Mouse (Mus musculus): ENCODE measurements around the gene Chd3. TPM values are rescaled to one million over a fixed set of nuclear protein-coding genes. Genes with fewer than 3 reads are reported as not detected.
A peak's percentile ranks its signal among the peaks of the same experiment; 100 is the strongest.

The Chd3 gene
- polyA plus RNA-seq, 2 experiments: 2.4 to 13.7 TPM

DNA sequence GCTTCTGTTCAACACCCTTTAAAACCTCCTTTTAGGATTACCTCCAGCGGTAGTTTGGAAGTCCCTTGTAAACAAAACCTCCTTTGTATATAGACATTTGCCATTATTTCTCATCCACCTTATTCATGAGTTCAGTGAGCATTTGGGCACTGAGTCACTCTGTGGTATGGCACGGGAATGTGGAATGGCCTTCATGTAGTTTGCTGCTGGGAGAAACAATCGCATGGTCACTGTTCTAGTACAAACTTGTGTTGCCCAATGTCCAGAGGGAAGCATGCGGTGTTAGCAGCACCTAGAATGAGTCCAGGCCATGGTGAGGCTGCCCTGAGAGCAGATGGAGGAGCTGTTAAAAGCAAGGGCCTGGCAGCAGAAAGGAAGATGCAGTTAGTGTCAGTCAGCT is 34.4 kb downstream of the Chd3 start:
- Histone ChIP-seq H3K27ac (no peak overlapping the region), H3K4me1 (replicated peaks; ENCODE audit: control insufficient read depth in 2 of 2, insufficient read depth in 2 of 2, low read length in 1 of 2) (peaks cover 11 to 28% of the 10 kb centered on the region in 2 experiments), H3K4me2 (ENCODE audit: low read depth) (no peak overlapping the region), H3K36me3 (replicated peaks; ENCODE audit: control insufficient read depth, insufficient read depth, low read depth) (no peaks in the 10 kb centered on the region), H3K27me3 (ENCODE audit: control insufficient read depth, insufficient read depth, low read length) (peaks cover 17% of the 10 kb centered on the region), H3K9me3 (ENCODE audit: control insufficient read depth, low read length) (no peaks in the 10 kb centered on the region), H3K4me3 (ENCODE audit: insufficient read depth in 1 of 2, low read depth in 2 of 2, low read length in 2 of 2) (no peak overlapping the region), H3K9ac (replicated peaks) (no peak overlapping the region)
- TF ChIP-seq CTCF (IDR thresholded peaks at IDR 0.05; ENCODE audit: low read depth) (no peak), EP300 (IDR thresholded peaks at IDR 0.05; ENCODE audit: low read depth) (no peak)
- no peak for DNase-seq (ENCODE audit: low read depth in 3 of 3, low spot score in 3 of 3)
- no peak for ATAC-seq (ENCODE audit: insufficient read depth)
- 69% methylated on average over 4 of the region's 4 CpGs for WGBS (ENCODE audit: insufficient replicate concordance)

DNA sequence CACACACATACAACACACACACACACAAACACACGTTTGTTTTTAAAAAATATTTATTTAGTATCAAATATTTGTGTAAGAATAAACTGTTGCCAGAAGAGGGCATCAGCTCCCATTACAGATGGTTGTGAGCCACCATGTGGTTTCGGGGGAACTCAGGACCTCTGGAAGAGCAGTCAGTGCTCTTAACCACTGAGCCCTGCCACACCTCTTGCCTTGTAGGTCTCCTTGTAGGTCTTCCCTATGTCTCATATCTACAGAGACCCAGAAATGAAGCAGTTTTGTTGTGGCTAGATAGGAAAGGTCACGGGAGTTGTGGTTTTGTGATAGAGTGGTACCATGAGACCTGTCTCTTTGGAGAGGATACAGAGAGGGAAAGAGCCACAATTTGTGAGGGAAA is 35.3 kb downstream of the Chd3 start:
- H3K4me1 ChIP-seq (replicated peaks; ENCODE audit: control insufficient read depth in 2 of 2, insufficient read depth in 2 of 2, low read length in 1 of 2): peaks cover 11 to 28% of the 10 kb centered on the region in 2 experiments
- DNase-seq (ENCODE audit: low read depth in 3 of 3, low spot score in 3 of 3): peak in 1 of 3 experiments; percentile 41
- no peaks in the 10 kb centered on the region for H3K36me3 ChIP-seq (replicated peaks; ENCODE audit: control insufficient read depth, insufficient read depth, low read depth)
- TF ChIP-seq CTCF (IDR thresholded peaks at IDR 0.05; ENCODE audit: low read depth): peak; percentile 35
- TF ChIP-seq EP300 (IDR thresholded peaks at IDR 0.05; ENCODE audit: low read depth): peak; percentile 77
- H3K4me3 ChIP-seq (ENCODE audit: insufficient read depth in 1 of 2, low read depth in 2 of 2, low read length in 2 of 2): no peak overlapping the region
- H3K9me3 ChIP-seq (ENCODE audit: control insufficient read depth, low read length): no peaks in the 10 kb centered on the region
- peak overlapping the region; percentile 1; the same call in 1 of the 2 replicates for H3K4me2 ChIP-seq (ENCODE audit: low read depth)
- H3K27ac ChIP-seq: no peak overlapping the region
- H3K9ac ChIP-seq (replicated peaks): no peak overlapping the region
- peaks cover 12% of the 10 kb centered on the region for H3K27me3 ChIP-seq (ENCODE audit: control insufficient read depth, insufficient read depth, low read length)
- WGBS (ENCODE audit: insufficient replicate concordance): 8% methylated on average over 3 of the region's 3 CpGs
- ATAC-seq (ENCODE audit: insufficient read depth): peak; percentile 85

DNA sequence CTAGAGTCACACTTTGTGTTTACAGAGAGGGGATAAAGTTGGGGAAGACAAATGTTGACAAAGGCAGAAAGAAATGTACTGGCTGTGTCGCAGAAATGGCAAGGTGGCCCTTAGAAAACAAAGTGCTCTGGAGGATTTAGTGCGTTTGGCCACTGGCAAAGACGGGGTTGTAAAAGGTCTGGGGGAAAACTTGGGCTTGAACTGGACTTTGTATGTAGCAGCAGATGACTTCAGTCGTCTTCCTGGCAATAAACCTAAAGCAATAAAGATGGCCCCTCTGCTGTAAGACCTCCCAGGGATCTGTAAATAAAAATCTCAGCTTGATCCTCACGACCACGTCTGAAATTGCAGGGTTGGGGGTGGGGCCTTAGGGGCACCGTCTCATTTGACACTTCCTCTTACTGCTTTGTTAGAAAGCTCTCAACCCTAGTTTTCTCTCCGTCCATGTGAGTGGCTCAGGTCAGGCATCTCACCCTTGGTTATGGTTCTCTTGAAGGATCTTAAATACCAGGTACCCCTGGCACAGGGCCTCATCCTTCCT is 36.4 kb downstream of the Chd3 start:
- Histone ChIP-seq H3K4me1 (replicated peaks; ENCODE audit: control insufficient read depth in 2 of 2, insufficient read depth in 2 of 2, low read length in 1 of 2) (peaks cover 11 to 28% of the 10 kb centered on the region in 2 experiments), H3K4me2 (ENCODE audit: low read depth) (peak overlapping the region; percentile 79; the same call in 1 of the 2 replicates), H3K9ac (replicated peaks) (peak overlapping the region; percentile 48; the same call in 1 of the 2 replicates), H3K27ac (no peak overlapping the region), H3K27me3 (ENCODE audit: control insufficient read depth, insufficient read depth, low read length) (peaks cover 16% of the 10 kb centered on the region), H3K9me3 (ENCODE audit: control insufficient read depth, low read length) (no peaks in the 10 kb centered on the region), H3K36me3 (replicated peaks; ENCODE audit: control insufficient read depth, insufficient read depth, low read depth) (no peaks in the 10 kb centered on the region), H3K4me3 (ENCODE audit: insufficient read depth in 1 of 2, low read depth in 2 of 2, low read length in 2 of 2) (no peak overlapping the region)
- TF ChIP-seq EP300 (IDR thresholded peaks at IDR 0.05; ENCODE audit: low read depth) (no peak), CTCF (IDR thresholded peaks at IDR 0.05; ENCODE audit: low read depth) (no peak)
- no peak for ATAC-seq (ENCODE audit: insufficient read depth)
- WGBS (ENCODE audit: insufficient replicate concordance): 27% methylated on average over 8 of the region's 8 CpGs
- DNase-seq (ENCODE audit: low read depth in 3 of 3, low spot score in 3 of 3): no peak

DNA sequence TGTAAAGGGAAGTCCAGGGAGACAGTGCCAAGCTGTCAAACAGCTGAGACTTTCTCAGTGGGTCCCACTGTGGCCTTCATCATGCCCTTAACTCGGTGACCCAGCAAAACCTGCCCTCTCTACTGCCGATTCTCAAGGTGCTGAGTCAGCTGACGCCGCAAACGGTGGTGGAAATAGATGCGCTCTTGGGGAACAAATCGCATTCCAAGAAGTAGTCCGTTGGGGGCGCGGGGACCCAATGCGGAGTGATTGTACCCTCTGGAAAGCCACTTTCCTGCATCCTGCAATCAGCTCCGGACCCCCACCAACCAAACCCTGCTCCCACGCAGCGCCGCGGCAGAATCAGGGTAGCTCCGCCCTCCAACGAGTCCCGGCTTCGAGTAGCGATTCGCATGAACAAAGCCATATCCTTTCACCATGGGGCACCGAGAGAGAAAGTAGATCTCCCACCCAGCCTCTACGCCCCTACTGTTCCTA is 37.2 kb downstream of the Chd3 start:
- peak overlapping the region; percentile 79 for H3K4me2 ChIP-seq (ENCODE audit: low read depth)
- under 1% methylated on average over 24 of the region's 24 CpGs for WGBS (ENCODE audit: insufficient replicate concordance)
- no peaks in the 10 kb centered on the region for H3K36me3 ChIP-seq (replicated peaks; ENCODE audit: control insufficient read depth, insufficient read depth, low read depth)
- H3K9ac ChIP-seq (replicated peaks): peak overlapping the region; percentile 48
- H3K27me3 ChIP-seq (ENCODE audit: control insufficient read depth, insufficient read depth, low read length): peaks cover 24% of the 10 kb centered on the region
- ATAC-seq (ENCODE audit: insufficient read depth) (0 out of 2 replicates have a peak, but pooled peaks have one; percentile 34), DNase-seq (ENCODE audit: low read depth in 3 of 3, low spot score in 3 of 3) (no peak)
- H3K27ac ChIP-seq: no peak overlapping the region
- H3K9me3 ChIP-seq (ENCODE audit: control insufficient read depth, low read length): no peaks in the 10 kb centered on the region
- peak overlapping the region; percentile 56 to 64 for H3K4me3 ChIP-seq (ENCODE audit: insufficient read depth in 1 of 2, low read depth in 2 of 2, low read length in 2 of 2)
- no peak for TF ChIP-seq EP300 (IDR thresholded peaks at IDR 0.05; ENCODE audit: low read depth)
- TF ChIP-seq CTCF (IDR thresholded peaks at IDR 0.05; ENCODE audit: low read depth): 0 out of 2 replicates have a peak, but pooled peaks have one; percentile 4
- peaks cover 11 to 28% of the 10 kb centered on the region in 2 experiments for H3K4me1 ChIP-seq (replicated peaks; ENCODE audit: control insufficient read depth in 2 of 2, insufficient read depth in 2 of 2, low read length in 1 of 2)

DNA sequence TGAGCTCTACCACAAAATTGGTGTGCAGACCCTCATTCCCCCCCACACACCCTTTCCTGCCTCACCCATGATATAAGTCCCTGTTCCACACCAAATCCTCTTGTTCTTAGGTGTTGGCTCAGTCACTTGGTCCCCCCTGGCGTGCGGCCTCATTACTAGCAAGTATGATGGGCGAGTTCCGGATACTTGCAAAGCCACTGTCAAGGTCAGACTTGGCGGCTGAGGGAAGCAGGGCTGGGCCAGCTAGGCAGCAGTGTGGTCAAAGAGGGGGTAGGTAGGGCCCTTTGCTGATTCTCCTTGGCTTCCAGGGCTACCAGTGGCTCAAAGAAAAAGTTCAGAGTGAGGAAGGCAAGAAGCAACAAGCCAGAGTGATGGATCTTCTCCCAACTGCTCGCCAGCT is 38.1 kb downstream of the Chd3 start:
- no peaks in the 10 kb centered on the region for H3K9me3 ChIP-seq (ENCODE audit: control insufficient read depth, low read length)
- no peak overlapping the region for H3K4me2 ChIP-seq (ENCODE audit: low read depth)
- peaks cover 16 to 28% of the 10 kb centered on the region in 2 experiments for H3K4me1 ChIP-seq (replicated peaks; ENCODE audit: control insufficient read depth in 2 of 2, insufficient read depth in 2 of 2, low read length in 1 of 2)
- no peak overlapping the region for H3K9ac ChIP-seq (replicated peaks)
- no peak for TF ChIP-seq EP300 (IDR thresholded peaks at IDR 0.05; ENCODE audit: low read depth)
- no peak for TF ChIP-seq CTCF (IDR thresholded peaks at IDR 0.05; ENCODE audit: low read depth)
- DNase-seq (ENCODE audit: low read depth in 3 of 3, low spot score in 3 of 3) (no peak), ATAC-seq (ENCODE audit: insufficient read depth) (no peak)
- H3K36me3 ChIP-seq (replicated peaks; ENCODE audit: control insufficient read depth, insufficient read depth, low read depth): no peaks in the 10 kb centered on the region
- peaks cover 32% of the 10 kb centered on the region for H3K27me3 ChIP-seq (ENCODE audit: control insufficient read depth, insufficient read depth, low read length)
- 66% methylated on average over 6 of the region's 6 CpGs for WGBS (ENCODE audit: insufficient replicate concordance)
- no peak overlapping the region for H3K4me3 ChIP-seq (ENCODE audit: insufficient read depth in 1 of 2, low read depth in 2 of 2, low read length in 2 of 2)
- H3K27ac ChIP-seq: no peak overlapping the region

Measured in liver, embryonic 14.5 days (tissue).